Mouse (Mus musculus) olfactory bulb, adult 2 months (tissue): ENCODE results near the gene Ptprq.

ENCODE experiments used
- CTCF ChIP-seq: fragments of 200-500 bp; IDR thresholded peaks from 2 replicates; pipeline ENCODE4 v1.5.1; 2012; ENCODE audit warnings: low read depth, mild to moderate bottlenecking, low read length, moderate library complexity; ENCODE audit not compliant: insufficient read depth
- POLR2A ChIP-seq: fragments of 200-500 bp; IDR thresholded peaks from 2 replicates; pipeline ENCODE4 v1.6.1; 2012; ENCODE audit warnings: mild to moderate bottlenecking, low read depth, low read length, moderate library complexity; ENCODE audit not compliant: insufficient read depth

DNA sequence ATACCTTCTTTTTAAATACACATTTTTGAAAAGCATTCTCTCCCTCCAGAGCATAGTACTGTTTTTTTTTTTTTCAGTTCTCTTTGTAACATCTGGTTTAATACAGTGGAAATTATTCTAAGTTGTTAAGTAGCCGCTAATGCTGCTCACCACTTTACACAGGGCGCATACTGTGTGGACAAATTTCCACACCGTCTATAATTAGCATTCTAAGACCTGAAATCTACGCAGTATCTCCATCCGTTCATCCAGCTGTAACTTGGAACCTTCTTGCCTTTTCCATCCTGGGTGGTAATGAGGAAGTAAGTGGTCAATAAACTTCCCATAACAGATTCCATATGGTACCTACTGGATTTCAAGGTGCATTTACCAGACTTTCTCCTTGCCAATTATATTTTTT is 20.0 kb upstream of the Ptprq start:
- no peak for TF ChIP-seq POLR2A
- no peak for TF ChIP-seq CTCF
